Mouse (Mus musculus) retina, adult 2 months (tissue): ENCODE data around the gene Sla2.
"Not testable (repeated sequence)": the region's sequence is repeated elsewhere in the genome, so short reads cannot be mapped to it uniquely, and the experiment has no call there.

ENCODE experiments used
- DNase-seq: peaks from one replicate; pipeline ENCODE4 v3.0.0-alpha.2; 2012; ENCODE audit warnings: low read depth, low spot score

Gene Sla2

GRCm38 (mm10) chr2:156887017-156887416 lies at the start of gene Sla2:
TSS of gene Sla2 (minus strand) at chr2:156887192.
- no peak for DNase-seq

GRCm38 (mm10) chr2:156935005-156935404 lies 48.0 kb upstream of the Sla2 start:
- no peak for DNase-seq

GRCm38 (mm10) chr2:156933426-156933825 lies 46.4 kb upstream of the Sla2 start:
- DNase-seq = no peak

- no peak for DNase-seq
These were observed 44.4 kb upstream of the Sla2 start for GRCm38 (mm10) chr2:156931421-156931820.

- DNase-seq = no peak
These were observed 43.6 kb upstream of the Sla2 start for GRCm38 (mm10) chr2:156930549-156930948.

GRCm38 (mm10) chr2:156929519-156930120 lies 42.6 kb upstream of the Sla2 start:
- DNase-seq = no peak

GRCm38 (mm10) chr2:156928606-156929005 lies 41.6 kb upstream of the Sla2 start:
- DNase-seq = no peak

GRCm38 (mm10) chr2:156927663-156928062 lies 40.7 kb upstream of the Sla2 start:
- DNase-seq = no peak

- DNase-seq = not testable (repeated sequence)
These were observed 38.6 kb upstream of the Sla2 start for GRCm38 (mm10) chr2:156925611-156926010.

- DNase-seq = not testable (repeated sequence)
These were observed 38.1 kb upstream of the Sla2 start for GRCm38 (mm10) chr2:156925075-156925474.

- no peak for DNase-seq
These were observed 37.4 kb upstream of the Sla2 start for GRCm38 (mm10) chr2:156924210-156924898.

- DNase-seq = no peak
These were observed 36.1 kb upstream of the Sla2 start for GRCm38 (mm10) chr2:156923057-156923456.

GRCm38 (mm10) chr2:156919796-156920195 lies 32.8 kb upstream of the Sla2 start:
- no peak for DNase-seq

- DNase-seq = not testable (repeated sequence)
These were observed 32.2 kb upstream of the Sla2 start for GRCm38 (mm10) chr2:156919191-156919590.

- no peak for DNase-seq
These were observed 31.6 kb upstream of the Sla2 start for GRCm38 (mm10) chr2:156918562-156918961.

- no peak for DNase-seq
These were observed 29.6 kb upstream of the Sla2 start for GRCm38 (mm10) chr2:156916419-156917125.

GRCm38 (mm10) chr2:156915559-156915958 lies 28.6 kb upstream of the Sla2 start:
- DNase-seq = no peak

- no peak for DNase-seq
These were observed 26.2 kb upstream of the Sla2 start for GRCm38 (mm10) chr2:156913191-156913590.

GRCm38 (mm10) chr2:156905931-156906330 lies 18.9 kb upstream of the Sla2 start:
- not testable (repeated sequence) for DNase-seq

- DNase-seq = peak; percentile 56
These were observed 18.2 kb upstream of the Sla2 start for GRCm38 (mm10) chr2:156904976-156905717.

GRCm38 (mm10) chr2:156903367-156903766 lies 16.4 kb upstream of the Sla2 start:
- DNase-seq = no peak

- DNase-seq = not testable (repeated sequence)
These were observed 15.4 kb upstream of the Sla2 start for GRCm38 (mm10) chr2:156902411-156902810.
